Mouse (Mus musculus) cerebellum, adult 18-20 months (tissue): ENCODE results near the gene Isx.

Source experiments
- DNase-seq, 2 experiments: peaks; one replicate each; pipeline ENCODE4 v3.0.0; 2021

The Isx gene

GRCm38 (mm10) chr8:74872940-74873339 lies at the start of gene Isx:
Gene Isx, plus strand, starts transcription at chr8:74873173.
- DNase-seq = no peak

- DNase-seq = no peak
Measured at GRCm38 (mm10) chr8:74827689-74828088, 45.3 kb upstream of the Isx start.

GRCm38 (mm10) chr8:74831322-74831721 lies 41.7 kb upstream of the Isx start:
- no peak for DNase-seq

GRCm38 (mm10) chr8:74834246-74834645 lies 38.7 kb upstream of the Isx start:
- DNase-seq = no peak

GRCm38 (mm10) chr8:74847376-74848048 lies 25.5 kb upstream of the Isx start:
- DNase-seq = no peak

- DNase-seq = no peak
Measured at GRCm38 (mm10) chr8:74848707-74849106, 24.3 kb upstream of the Isx start.

- no peak for DNase-seq
Measured at GRCm38 (mm10) chr8:74850971-74851370, 22.0 kb upstream of the Isx start.

GRCm38 (mm10) chr8:74851837-74852236 lies 21.1 kb upstream of the Isx start:
- no peak for DNase-seq

GRCm38 (mm10) chr8:74853488-74853887 lies 19.5 kb upstream of the Isx start:
- DNase-seq = peak; percentile 33 to 51

- no peak for DNase-seq
Measured at GRCm38 (mm10) chr8:74854786-74855185, 18.2 kb upstream of the Isx start.

- no peak for DNase-seq
Measured at GRCm38 (mm10) chr8:74855341-74855740, 17.6 kb upstream of the Isx start.

- DNase-seq = no peak
Measured at GRCm38 (mm10) chr8:74859241-74859640, 13.7 kb upstream of the Isx start.

- no peak for DNase-seq
Measured at GRCm38 (mm10) chr8:74860449-74860848, 12.5 kb upstream of the Isx start.

- no peak for DNase-seq
Measured at GRCm38 (mm10) chr8:74862598-74862997, 10.4 kb upstream of the Isx start.

GRCm38 (mm10) chr8:74870346-74870949 lies 2.5 kb upstream of the Isx start:
- no peak for DNase-seq

GRCm38 (mm10) chr8:74871686-74872085 lies 1.3 kb upstream of the Isx start:
- no peak for DNase-seq

GRCm38 (mm10) chr8:74872151-74872823 lies 686 bp upstream of the Isx start:
- DNase-seq = no peak

GRCm38 (mm10) chr8:74874565-74874964 lies 1.6 kb downstream of the Isx start:
- DNase-seq = no peak

- no peak for DNase-seq
Measured at GRCm38 (mm10) chr8:74878637-74879036, 5.7 kb downstream of the Isx start.

- peak; percentile 44 to 50 for DNase-seq
Measured at GRCm38 (mm10) chr8:74888763-74889162, 15.8 kb downstream of the Isx start.

- peak; percentile 13 to 22 for DNase-seq
Measured at GRCm38 (mm10) chr8:74891030-74891429, 18.1 kb downstream of the Isx start.

GRCm38 (mm10) chr8:74896302-74896701 lies 23.3 kb downstream of the Isx start:
- DNase-seq = no peak

GRCm38 (mm10) chr8:74897315-74897714 lies 24.3 kb downstream of the Isx start:
- DNase-seq = no peak

GRCm38 (mm10) chr8:74899796-74900195 lies 26.8 kb downstream of the Isx start:
- no peak for DNase-seq
